Mouse (Mus musculus) testis, adult 2 months (tissue): ENCODE measurements around the gene 3110021N24Rik. TPM values are rescaled to one million over a fixed set of nuclear protein-coding genes. Genes with fewer than 3 reads are reported as not detected.
A peak's percentile ranks its signal among the peaks of the same experiment; 100 is the strongest.

Source experiments
- H3K27ac ChIP-seq: fragments of 200-500 bp; 2 replicates; pipeline ENCODE4 v1.5.1; 2012; ENCODE audit warnings: low read depth, low read length; ENCODE audit not compliant: control insufficient read depth, insufficient read depth
- H3K27me3 ChIP-seq: fragments of 200-500 bp; 2 replicates; pipeline ENCODE4 v1.6.1; 2012; ENCODE audit warnings: mild to moderate bottlenecking, low read length, moderate library complexity; ENCODE audit not compliant: control insufficient read depth, insufficient read depth
- H3K36me3 ChIP-seq: fragments of 200-500 bp; 2 replicates; pipeline ENCODE4 v1.6.1; 2012; ENCODE audit warnings: mild to moderate bottlenecking, low read length; ENCODE audit not compliant: control insufficient read depth, insufficient read depth
- H3K4me1 ChIP-seq: fragments of 200-500 bp; 2 replicates; pipeline ENCODE4 v1.6.1; 2012; ENCODE audit warnings: low read length; ENCODE audit not compliant: control insufficient read depth, insufficient read depth
- H3K4me3 ChIP-seq: fragments of 200-500 bp; 2 replicates; pipeline ENCODE4 v1.5.1; 2012; ENCODE audit warnings: low read depth, mild to moderate bottlenecking, low read length, moderate library complexity, mixed read lengths; ENCODE audit not compliant: control insufficient read depth
- CTCF ChIP-seq: fragments of 200-500 bp; IDR thresholded peaks from 2 replicates; pipeline ENCODE4 v1.5.1; 2012; ENCODE audit warnings: low read depth, mild to moderate bottlenecking, inconsistent platforms, low read length, moderate library complexity; ENCODE audit not compliant: control insufficient read depth, insufficient read depth, insufficient replicate concordance
- POLR2A ChIP-seq: fragments of 200-500 bp; IDR thresholded peaks from 2 replicates; pipeline ENCODE4 v1.6.1; 2012; ENCODE audit warnings: low read depth, mild to moderate bottlenecking, inconsistent platforms, low read length, moderate library complexity; ENCODE audit not compliant: control insufficient read depth
- polyA plus RNA-seq: library from polyadenylated mRNA; depleted of rRNA; stranded (reverse); fragments of >200 nt; gene quantifications from 2 replicates; pipeline ENCODE4 v1.2.3, GENCODE M21; 2012

3110021N24Rik gene
- polyA plus RNA-seq, 1 experiment: not detected

- TF ChIP-seq POLR2A: no peak
- no peak for TF ChIP-seq CTCF
- no peaks in the 10 kb centered on the region for H3K36me3 ChIP-seq
- no peak overlapping the region for H3K27ac ChIP-seq
- H3K4me3 ChIP-seq: no peak overlapping the region
- no peaks in the 10 kb centered on the region for H3K27me3 ChIP-seq
- H3K4me1 ChIP-seq: peaks cover 10% of the 10 kb centered on the region
Measured at GRCm38 (mm10) chr4:108796701-108797100, 77.3 kb downstream of the 3110021N24Rik start.

GRCm38 (mm10) chr4:108798083-108798830, 78.8 kb downstream of the 3110021N24Rik start:
- no peak overlapping the region for H3K27ac ChIP-seq
- peaks cover 10% of the 10 kb centered on the region for H3K4me1 ChIP-seq
- H3K36me3 ChIP-seq: no peaks in the 10 kb centered on the region
- H3K4me3 ChIP-seq: no peak overlapping the region
- H3K27me3 ChIP-seq: no peaks in the 10 kb centered on the region
- peak; percentile 49; the same call in 1 of the 2 replicates for TF ChIP-seq CTCF
- no peak for TF ChIP-seq POLR2A

- Histone ChIP-seq H3K27me3 (no peaks in the 10 kb centered on the region), H3K27ac (no peak overlapping the region), H3K4me3 (no peak overlapping the region), H3K4me1 (peaks cover 10% of the 10 kb centered on the region), H3K36me3 (no peaks in the 10 kb centered on the region)
- TF ChIP-seq CTCF (no peak), POLR2A (no peak)
Measured at GRCm38 (mm10) chr4:108803535-108803934, 84.1 kb downstream of the 3110021N24Rik start.

GRCm38 (mm10) chr4:108811142-108811541, 91.7 kb downstream of the 3110021N24Rik start:
- Histone ChIP-seq H3K4me3 (no peak overlapping the region), H3K36me3 (peaks cover 1% of the 10 kb centered on the region; the same call in 1 of the 2 replicates), H3K27me3 (no peaks in the 10 kb centered on the region), H3K4me1 (no peaks in the 10 kb centered on the region), H3K27ac (no peak overlapping the region)
- TF ChIP-seq CTCF (no peak), POLR2A (no peak)

- Histone ChIP-seq H3K36me3 (peaks cover 1% of the 10 kb centered on the region; the same call in 1 of the 2 replicates), H3K4me1 (no peaks in the 10 kb centered on the region), H3K4me3 (no peak overlapping the region), H3K27me3 (no peaks in the 10 kb centered on the region), H3K27ac (no peak overlapping the region)
- TF ChIP-seq POLR2A: no peak
- TF ChIP-seq CTCF: no peak
Measured at GRCm38 (mm10) chr4:108811550-108811949, 92.1 kb downstream of the 3110021N24Rik start.

GRCm38 (mm10) chr4:108825677-108826076, 106.2 kb downstream of the 3110021N24Rik start:
- TF ChIP-seq CTCF (no peak), POLR2A (no peak)
- no peaks in the 10 kb centered on the region for H3K27me3 ChIP-seq
- no peaks in the 10 kb centered on the region for H3K4me1 ChIP-seq
- no peak overlapping the region for H3K27ac ChIP-seq
- H3K4me3 ChIP-seq: no peak overlapping the region
- peaks cover 3% of the 10 kb centered on the region; the same call in 1 of the 2 replicates for H3K36me3 ChIP-seq

- Histone ChIP-seq H3K27me3 (no peaks in the 10 kb centered on the region), H3K4me1 (no peaks in the 10 kb centered on the region), H3K27ac (no peak overlapping the region), H3K4me3 (no peak overlapping the region), H3K36me3 (peaks cover 3% of the 10 kb centered on the region; the same call in 1 of the 2 replicates)
- TF ChIP-seq POLR2A (no peak), CTCF (no peak)
Measured at GRCm38 (mm10) chr4:108826096-108826495, 106.6 kb downstream of the 3110021N24Rik start.

- H3K4me3 ChIP-seq: no peak overlapping the region
- peaks cover 3% of the 10 kb centered on the region; the same call in 1 of the 2 replicates for H3K36me3 ChIP-seq
Measured at GRCm38 (mm10) chr4:108826643-108827042, 107.2 kb downstream of the 3110021N24Rik start.

More at GRCm38 (mm10) chr4:108826643-108827042, 107.2 kb downstream of the 3110021N24Rik start:
- H3K4me1 ChIP-seq: no peaks in the 10 kb centered on the region
- no peak overlapping the region for H3K27ac ChIP-seq
- TF ChIP-seq CTCF: no peak
- TF ChIP-seq POLR2A: no peak
- H3K27me3 ChIP-seq: no peaks in the 10 kb centered on the region
